Mouse (Mus musculus): ENCODE measurements around the gene Thoc5.
A peak's percentile ranks its signal among the peaks of the same experiment; 100 is the strongest.

The Thoc5 gene

DNA sequence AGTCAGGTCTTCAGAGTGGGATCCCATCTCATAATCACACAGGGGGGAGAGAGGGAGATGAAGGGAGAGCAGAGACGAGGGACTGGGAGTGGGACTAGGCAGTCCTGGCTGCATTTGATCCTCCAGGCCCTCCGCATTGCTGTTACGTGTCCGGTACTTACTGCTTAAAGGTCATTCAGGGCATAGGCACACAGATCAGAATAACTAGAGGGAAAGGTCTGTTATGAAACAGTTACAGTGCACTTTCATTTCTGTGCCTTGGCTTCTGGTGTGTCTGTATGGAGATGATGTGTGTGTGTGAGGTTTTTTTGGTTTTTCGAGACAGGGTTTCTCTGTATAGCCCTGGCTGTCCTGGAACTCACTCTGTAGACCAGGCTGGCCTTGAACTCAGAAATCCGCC lies 11.1 kb downstream of the Thoc5 start:
- no peak for DNase-seq (ENCODE audit: low spot score)

- no peak for DNase-seq (ENCODE audit: low spot score)
These were observed 20.9 kb downstream of the Thoc5 start for GRCm38 (mm10) chr11:4916068-4916467.

- DNase-seq (ENCODE audit: low spot score), result no peak
These were observed 26.2 kb downstream of the Thoc5 start for GRCm38 (mm10) chr11:4921281-4921680.

DNA sequence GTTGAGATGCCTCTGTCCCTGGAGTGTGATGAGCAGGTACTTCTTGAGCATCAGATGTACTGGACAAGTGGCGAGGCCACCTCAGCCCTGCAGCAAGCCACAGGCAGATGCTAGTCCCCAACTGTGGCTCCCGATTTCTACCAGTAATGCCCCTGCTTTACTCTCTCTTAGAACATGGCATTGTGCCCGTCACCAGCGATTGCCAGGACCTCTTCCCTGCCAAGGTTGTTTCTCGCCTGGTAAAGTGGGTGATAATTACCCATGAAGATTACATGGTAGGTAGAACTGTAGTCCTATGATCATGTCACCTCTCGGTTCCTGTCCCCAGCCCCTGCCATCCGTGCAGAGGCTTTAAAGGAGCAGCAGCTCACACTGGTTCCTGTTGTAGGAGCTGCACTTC lies 26.6 kb downstream of the Thoc5 start:
- DNase-seq (ENCODE audit: low spot score), result no peak

GRCm38 (mm10) chr11:4927224-4927623 lies 32.1 kb downstream of the Thoc5 start:
- no peak for DNase-seq (ENCODE audit: low spot score)

GRCm38 (mm10) chr11:4931009-4931601 lies 36.0 kb downstream of the Thoc5 start:
- DNase-seq (ENCODE audit: low spot score), result no peak

GRCm38 (mm10) chr11:4936243-4936642 lies 41.1 kb downstream of the Thoc5 start:
- no peak for DNase-seq (ENCODE audit: low spot score)

DNA sequence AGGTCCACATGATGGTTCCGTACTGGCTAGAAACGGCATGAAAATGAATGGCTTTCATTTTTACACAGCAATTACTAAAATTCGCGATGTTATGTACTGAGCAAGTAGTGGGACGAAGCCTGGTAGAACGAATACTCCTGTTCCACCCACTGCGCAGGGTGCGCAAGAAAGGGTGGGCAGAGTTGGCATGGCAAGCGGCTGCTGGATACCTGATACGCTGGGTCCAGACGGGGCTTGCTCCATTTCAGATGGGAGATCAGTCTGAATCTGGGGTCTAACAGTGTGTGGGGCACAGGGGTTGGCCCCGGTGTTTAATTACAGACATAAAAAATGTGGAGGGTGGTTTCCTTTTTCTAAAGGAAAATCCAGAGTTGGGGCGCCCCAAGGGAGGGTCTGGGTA lies 51.4 kb downstream of the Thoc5 start:
- no peak for DNase-seq (ENCODE audit: low spot score)

- peak; percentile 85 for DNase-seq (ENCODE audit: low spot score)
These were observed 52.1 kb downstream of the Thoc5 start for GRCm38 (mm10) chr11:4946947-4947812.

DNA sequence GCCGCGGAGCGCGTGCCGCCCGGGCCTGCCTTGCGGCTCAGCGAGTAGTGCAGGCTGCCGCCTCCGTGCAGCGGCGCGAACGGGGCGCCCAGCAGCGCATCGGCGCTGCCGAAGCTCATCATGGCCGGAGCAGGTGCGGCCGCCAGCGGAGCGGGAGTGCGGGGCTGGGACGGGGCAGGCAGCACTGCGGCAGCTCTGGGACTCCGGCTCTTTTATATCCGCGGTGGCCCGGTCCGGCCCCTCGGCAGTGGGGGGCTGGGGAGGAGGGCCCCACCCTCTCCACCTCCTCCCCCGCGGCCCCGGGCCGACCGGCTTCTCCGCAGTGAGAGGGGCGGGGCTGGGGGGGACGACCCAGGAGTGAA lies 52.7 kb downstream of the Thoc5 start, which contains the start of gene Nefh:
Nefh (minus strand) TSS at position 252 of the 362 bp plus-strand sequence.
- DNase-seq (ENCODE audit: low spot score), result no peak

- DNase-seq (ENCODE audit: low spot score), result no peak
These were observed 53.7 kb downstream of the Thoc5 start for GRCm38 (mm10) chr11:4948792-4949191.

DNA sequence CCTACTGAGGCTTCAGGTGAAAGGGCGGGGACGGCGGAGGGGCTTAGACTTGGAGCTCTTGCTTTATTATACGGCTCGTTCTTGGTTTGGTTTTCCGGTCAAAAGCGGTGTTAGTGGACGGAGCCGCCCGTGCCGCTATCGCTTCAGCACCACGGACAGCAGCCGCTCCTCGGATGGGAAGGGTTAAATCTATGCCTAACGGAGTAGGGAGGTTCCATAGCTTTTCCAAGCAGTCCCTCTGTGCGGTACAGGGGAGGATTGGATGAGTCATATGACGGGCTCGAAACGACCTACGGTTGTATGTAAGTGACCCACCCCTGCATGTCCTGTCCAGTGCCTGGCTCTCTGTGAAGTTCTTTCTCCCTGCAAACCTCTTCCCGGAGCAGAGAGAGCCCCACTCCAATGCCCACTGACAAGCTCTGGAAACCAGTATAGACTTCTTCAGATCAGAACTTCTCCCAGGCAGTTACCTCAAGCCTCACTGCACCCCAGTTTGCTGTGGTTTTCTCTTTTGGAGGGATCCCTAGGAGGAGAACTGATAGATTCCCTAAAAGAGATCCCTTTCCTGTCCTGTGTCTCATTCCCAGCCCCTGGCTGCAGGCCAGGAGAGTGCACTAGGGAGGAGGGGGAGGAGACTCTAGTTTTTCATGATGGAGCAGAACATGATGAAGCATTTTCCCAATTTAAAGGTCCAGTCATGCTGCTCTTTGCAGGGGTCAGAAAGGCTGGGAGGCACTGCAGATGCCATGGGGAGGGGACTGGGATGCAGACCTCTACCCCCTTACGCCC lies 54.3 kb downstream of the Thoc5 start:
- DNase-seq (ENCODE audit: low spot score), result no peak

DNA sequence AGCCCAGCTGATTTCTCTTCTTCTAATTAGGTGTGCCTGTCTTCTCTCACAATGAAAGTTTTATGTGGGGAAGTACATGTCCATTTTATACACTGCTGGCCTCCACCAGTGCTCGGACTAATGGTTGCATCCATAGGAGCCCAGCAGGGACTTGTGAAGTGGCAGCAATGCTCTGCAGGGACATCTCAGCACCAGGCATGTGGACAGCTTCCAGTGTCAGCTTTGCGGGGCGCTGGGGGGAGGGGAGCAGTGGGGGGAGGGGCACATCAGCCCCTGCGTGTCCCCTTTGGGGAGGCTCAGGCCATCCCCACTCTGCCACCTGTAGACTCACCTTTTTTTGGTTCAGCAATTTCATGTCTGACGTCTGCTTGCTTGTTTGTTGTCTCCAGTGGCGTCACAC lies 58.3 kb downstream of the Thoc5 start:
- no peak for DNase-seq (ENCODE audit: low spot score)

- DNase-seq (ENCODE audit: low spot score), result no peak
These were observed 58.8 kb downstream of the Thoc5 start for GRCm38 (mm10) chr11:4953918-4954317.

GRCm38 (mm10) chr11:4963099-4963808 lies 68.1 kb downstream of the Thoc5 start:
- DNase-seq (ENCODE audit: low spot score), result no peak

GRCm38 (mm10) chr11:4966325-4966724 lies 71.2 kb downstream of the Thoc5 start:
- DNase-seq (ENCODE audit: low spot score), result no peak

DNA sequence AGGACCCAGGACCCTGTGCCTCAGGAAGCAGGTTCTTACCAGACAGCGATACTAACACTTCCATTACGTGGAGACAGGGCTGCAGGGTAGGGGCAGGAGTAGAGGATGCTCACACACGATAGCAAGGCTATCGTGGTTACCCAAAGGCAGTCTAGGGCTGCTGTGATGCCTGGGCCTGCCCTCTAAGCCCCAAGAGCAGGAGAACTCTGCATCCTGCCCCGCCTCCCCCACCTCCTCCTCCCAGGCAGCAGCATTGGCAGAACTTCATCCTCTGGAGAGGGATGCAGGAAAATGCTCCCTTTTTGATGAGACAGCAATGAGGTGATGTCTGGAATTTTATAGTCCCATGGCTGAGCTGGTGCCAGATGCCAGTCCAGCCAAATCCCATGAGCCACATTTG lies 71.8 kb downstream of the Thoc5 start:
- DNase-seq (ENCODE audit: low spot score), result no peak

DNA sequence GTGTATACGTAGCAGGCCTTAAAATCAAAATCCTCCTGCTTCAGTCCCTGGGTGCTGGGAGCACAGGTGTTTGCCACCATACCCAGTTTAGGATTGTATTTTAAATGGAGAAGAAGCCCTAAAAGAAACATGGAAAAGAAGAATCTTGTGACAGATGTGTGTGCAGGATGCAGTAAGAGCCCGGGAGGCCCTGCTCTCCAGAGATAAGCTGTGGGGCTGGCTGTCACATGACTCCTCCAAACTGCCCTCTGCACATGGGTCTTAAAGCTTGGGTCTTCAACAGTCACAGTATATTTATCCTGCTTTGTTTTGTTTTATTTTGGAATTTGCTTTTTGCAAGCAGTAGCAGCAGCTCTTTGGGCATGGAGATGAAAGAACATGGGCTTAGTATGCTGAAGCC lies 72.4 kb downstream of the Thoc5 start:
- no peak for DNase-seq (ENCODE audit: low spot score)

DNA sequence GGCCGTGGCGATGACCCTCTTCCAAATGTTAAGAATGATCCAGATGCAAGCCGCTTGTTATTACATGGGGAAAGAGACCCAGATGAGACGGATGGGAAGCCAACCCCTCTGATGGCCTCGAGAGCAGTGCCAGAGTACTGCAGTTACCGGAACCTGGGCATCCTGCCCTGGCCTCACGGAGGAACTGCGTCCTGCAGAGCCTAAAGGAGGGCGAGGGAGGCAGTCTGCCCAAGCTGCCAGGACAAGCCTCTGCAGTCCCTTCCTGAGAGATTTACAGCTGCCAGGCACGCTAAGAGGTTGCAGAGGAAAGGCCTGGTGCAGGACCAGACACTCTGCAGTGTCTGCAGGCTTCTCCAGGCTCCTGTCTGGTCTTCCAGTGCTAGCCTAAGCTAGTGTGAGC lies 73.3 kb downstream of the Thoc5 start:
- DNase-seq (ENCODE audit: low spot score), result no peak

DNA sequence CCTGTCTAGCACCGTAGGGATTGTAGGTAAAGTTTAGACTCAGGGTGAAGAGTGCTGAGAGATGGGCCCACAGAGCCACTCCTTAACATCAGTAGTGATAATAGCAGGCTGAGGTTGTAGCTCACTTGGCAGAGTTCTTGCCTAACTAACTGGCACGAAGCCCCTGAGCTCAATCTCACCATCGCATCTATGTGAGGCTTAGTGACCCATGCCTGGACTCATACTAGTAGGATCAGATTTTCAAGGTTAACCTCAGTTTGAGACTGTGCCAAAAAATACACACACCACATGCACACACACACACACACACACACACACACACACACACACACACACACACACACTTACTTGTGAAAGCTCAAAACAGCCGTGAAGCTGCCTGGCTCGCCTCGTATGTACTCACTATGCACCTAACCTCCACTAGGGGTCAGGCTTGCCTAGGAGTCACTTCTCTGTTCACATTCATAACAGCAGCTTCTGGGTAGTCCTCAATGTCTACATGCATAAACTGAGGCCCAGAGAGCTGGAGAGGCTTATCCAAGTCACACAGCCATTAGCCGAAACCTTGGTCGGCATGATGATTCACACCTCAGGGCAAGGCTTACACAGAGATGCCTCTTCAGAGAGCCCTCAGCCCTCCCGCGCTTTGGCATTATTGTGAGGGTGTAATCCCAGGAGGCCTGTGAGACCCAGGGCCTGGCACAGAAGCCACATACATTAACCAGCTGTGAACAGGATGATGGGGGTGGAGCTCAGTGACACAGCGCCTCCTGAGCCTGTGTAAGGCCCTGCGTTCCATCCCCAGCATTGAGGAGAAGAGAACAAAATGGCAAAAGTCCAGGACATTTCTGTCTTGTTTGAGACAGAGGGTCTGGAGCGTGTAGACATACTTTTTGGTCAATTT lies 78.1 kb downstream of the Thoc5 start:
- DNase-seq (ENCODE audit: low spot score), result peak; percentile 29

DNA sequence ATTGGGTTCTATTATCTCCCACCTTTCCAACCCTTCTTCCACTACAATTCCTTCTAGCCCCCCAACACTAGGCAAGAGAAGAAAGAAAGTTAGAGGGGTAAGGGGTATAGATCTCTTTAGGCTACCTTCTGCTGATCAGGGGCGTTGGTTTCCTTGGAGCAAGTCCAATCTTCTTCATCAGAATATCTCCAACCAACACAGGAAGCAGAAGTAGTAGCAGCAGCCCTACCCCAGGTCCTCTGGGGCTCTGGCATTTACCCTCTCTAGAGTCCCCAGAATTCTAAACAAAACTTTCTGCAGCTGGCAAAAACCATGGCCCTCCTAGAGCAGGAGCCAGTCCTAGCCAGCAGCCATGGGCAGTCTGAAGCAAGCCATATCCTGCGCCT lies 78.7 kb downstream of the Thoc5 start:
- no peak for DNase-seq (ENCODE audit: low spot score)
